Mouse (Mus musculus): ENCODE measurements at regions not wholly inside any gene's neighbourhood (a gene's known extent, or its start where the extent isn't known, plus 50 kb on each side); places are given as distances from the start of the nearest gene placed in this dataset.

GRCm38 (mm10) chr5:43049381-43050301 lies 183.3 kb upstream of the Cpeb2 start:
- Histone ChIP-seq H3K9me3 (replicated peaks) (no peaks in the 10 kb centered on the region), H3K36me3 (no peaks in the 10 kb centered on the region), H3K27me3 (replicated peaks) (no peaks in the 10 kb centered on the region), H3K9ac (no peak overlapping the region), H3K4me1 (no peaks in the 10 kb centered on the region), H3K4me3 (no peak overlapping the region), H3K27ac (no peak overlapping the region), H3K4me2 (no peak overlapping the region)
- ATAC-seq, result no peak
- WGBS (ENCODE audit: insufficient replicate concordance), result 64% methylated on average over 4 of the region's 4 CpGs

- H3K4me2 ChIP-seq, result no peak overlapping the region
These were observed 181.9 kb upstream of the Cpeb2 start for GRCm38 (mm10) chr5:43050961-43051517.

GRCm38 (mm10) chr5:43052668-43053067 lies 180.3 kb upstream of the Cpeb2 start:
- H3K36me3 ChIP-seq, result no peaks in the 10 kb centered on the region
- H3K27me3 ChIP-seq (replicated peaks), result no peaks in the 10 kb centered on the region
- no peaks in the 10 kb centered on the region for H3K9me3 ChIP-seq (replicated peaks)
- no peak overlapping the region for H3K27ac ChIP-seq
- H3K9ac ChIP-seq, result no peak overlapping the region
- ATAC-seq, result peak; percentile 40; the same call in 1 of the 2 replicates
- H3K4me2 ChIP-seq, result no peak overlapping the region
- H3K4me1 ChIP-seq, result no peaks in the 10 kb centered on the region
- no peak overlapping the region for H3K4me3 ChIP-seq
- WGBS (ENCODE audit: insufficient replicate concordance), result 36% methylated on average over 1 of the region's 1 CpGs

More at GRCm38 (mm10) chr5:43050961-43051517, 181.9 kb upstream of the Cpeb2 start:
- Histone ChIP-seq H3K4me1 (no peaks in the 10 kb centered on the region), H3K27ac (no peak overlapping the region), H3K36me3 (no peaks in the 10 kb centered on the region), H3K9ac (no peak overlapping the region), H3K4me3 (no peak overlapping the region), H3K9me3 (replicated peaks) (no peaks in the 10 kb centered on the region), H3K27me3 (replicated peaks) (no peaks in the 10 kb centered on the region)
- no peak for ATAC-seq
- 39% methylated on average over 7 of the region's 7 CpGs for WGBS (ENCODE audit: insufficient replicate concordance)

GRCm38 (mm10) chr5:43054586-43054985 lies 178.4 kb upstream of the Cpeb2 start:
- 80% methylated on average over 8 of the region's 8 CpGs for WGBS (ENCODE audit: insufficient replicate concordance)
- Histone ChIP-seq H3K9me3 (replicated peaks) (no peaks in the 10 kb centered on the region), H3K4me3 (no peak overlapping the region), H3K27me3 (replicated peaks) (no peaks in the 10 kb centered on the region), H3K36me3 (no peaks in the 10 kb centered on the region), H3K27ac (no peak overlapping the region), H3K4me2 (no peak overlapping the region), H3K4me1 (no peaks in the 10 kb centered on the region), H3K9ac (no peak overlapping the region)
- no peak for ATAC-seq

DNA sequence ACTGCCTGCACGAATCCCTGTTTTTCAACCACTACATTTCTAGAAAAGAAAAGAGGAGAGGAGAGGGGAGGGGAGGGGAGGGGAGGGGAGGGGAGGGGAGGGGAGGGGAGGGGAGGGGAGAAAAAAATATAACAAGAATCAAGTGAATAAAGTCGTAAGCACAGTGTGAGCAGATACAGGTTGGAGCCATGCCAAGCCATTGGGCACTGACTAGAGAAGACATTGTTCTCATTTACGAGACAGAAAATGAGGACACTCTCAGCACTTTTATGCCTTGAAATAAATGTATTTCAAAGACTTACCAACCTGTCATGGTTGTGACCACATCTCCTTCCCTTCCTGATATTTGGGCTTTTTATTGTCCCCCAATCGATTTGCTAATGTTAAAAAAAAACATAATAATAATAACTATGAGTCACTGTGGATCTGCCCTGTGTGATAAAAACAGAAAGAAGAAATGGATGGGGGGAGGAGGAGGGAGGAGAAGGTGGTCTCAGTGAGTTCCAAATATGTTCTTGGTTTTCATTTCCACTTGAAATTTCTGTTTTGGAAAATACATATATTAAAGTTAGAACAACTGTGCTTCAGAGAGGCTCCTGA lies 177.8 kb upstream of the Cpeb2 start:
- no peaks in the 10 kb centered on the region for H3K9me3 ChIP-seq (replicated peaks)
- H3K4me1 ChIP-seq, result no peaks in the 10 kb centered on the region
- no peak for ATAC-seq
- H3K4me3 ChIP-seq, result no peak overlapping the region
- WGBS (ENCODE audit: insufficient replicate concordance), result 72% methylated on average over 4 of the region's 4 CpGs
- H3K4me2 ChIP-seq, result no peak overlapping the region
- H3K27ac ChIP-seq, result no peak overlapping the region
- no peaks in the 10 kb centered on the region for H3K27me3 ChIP-seq (replicated peaks)
- H3K36me3 ChIP-seq, result no peaks in the 10 kb centered on the region
- H3K9ac ChIP-seq, result no peak overlapping the region

DNA sequence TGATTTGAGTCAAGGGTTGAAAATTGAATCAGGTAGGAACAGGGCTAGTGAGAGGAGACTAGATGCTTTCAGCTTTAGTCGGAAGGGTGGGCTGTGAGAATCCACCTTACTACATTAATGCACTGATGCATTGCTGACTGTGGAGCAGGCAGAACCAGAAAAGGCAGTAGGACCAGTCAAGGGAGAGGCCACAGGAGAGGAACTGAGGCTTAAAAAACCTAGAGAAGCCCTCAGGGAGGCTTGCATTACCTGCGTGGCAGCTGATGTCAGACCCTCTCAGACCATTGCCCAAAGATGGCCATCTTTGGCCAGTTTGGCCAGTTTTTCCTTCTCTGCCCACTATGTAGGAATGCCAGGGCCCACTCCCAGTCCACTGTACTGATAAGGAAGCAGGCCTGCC lies 176.5 kb upstream of the Cpeb2 start:
- no peak for ATAC-seq
- Histone ChIP-seq H3K27me3 (replicated peaks) (no peaks in the 10 kb centered on the region), H3K27ac (no peak overlapping the region), H3K36me3 (no peaks in the 10 kb centered on the region), H3K4me3 (no peak overlapping the region), H3K9me3 (replicated peaks) (no peaks in the 10 kb centered on the region), H3K9ac (no peak overlapping the region), H3K4me2 (no peak overlapping the region), H3K4me1 (no peaks in the 10 kb centered on the region)
- 60% methylated on average over 2 of the region's 2 CpGs for WGBS (ENCODE audit: insufficient replicate concordance)

GRCm38 (mm10) chr5:43061243-43061642 lies 171.7 kb upstream of the Cpeb2 start:
- H3K27me3 ChIP-seq (replicated peaks), result no peaks in the 10 kb centered on the region
- WGBS (ENCODE audit: insufficient replicate concordance), result 51% methylated on average over 2 of the region's 2 CpGs
- H3K4me2 ChIP-seq, result no peak overlapping the region
- H3K9ac ChIP-seq, result no peak overlapping the region
- no peaks in the 10 kb centered on the region for H3K36me3 ChIP-seq
- no peak for ATAC-seq
- H3K27ac ChIP-seq, result no peak overlapping the region
- no peaks in the 10 kb centered on the region for H3K9me3 ChIP-seq (replicated peaks)
- H3K4me1 ChIP-seq, result no peaks in the 10 kb centered on the region
- H3K4me3 ChIP-seq, result no peak overlapping the region

DNA sequence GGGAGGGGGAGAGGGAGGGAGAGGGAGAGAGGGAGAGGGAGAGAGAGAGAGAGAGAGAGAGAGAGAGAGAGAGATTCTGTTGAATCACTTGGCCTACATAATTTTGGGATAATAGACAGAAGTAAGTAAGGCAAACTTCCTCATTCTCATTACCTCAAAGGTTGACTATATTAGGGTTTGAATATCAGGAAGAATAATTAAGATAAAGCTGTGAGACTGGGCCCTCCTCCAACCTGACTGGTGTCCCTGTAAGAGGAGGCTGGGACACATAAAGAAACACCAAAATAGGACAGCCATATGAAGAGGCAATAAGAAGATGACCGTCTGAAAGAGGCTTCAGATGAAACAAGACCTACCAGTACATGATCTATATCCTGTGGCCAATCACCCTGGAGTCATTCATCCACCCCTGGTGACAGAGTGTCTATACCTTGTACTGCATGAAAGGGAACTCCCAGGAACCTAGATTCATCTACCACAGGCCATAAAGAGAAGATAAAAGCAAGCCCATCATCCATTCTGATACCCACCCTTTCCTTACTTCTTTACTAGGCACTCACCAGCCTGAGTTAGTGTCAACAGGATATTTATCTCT lies 171.1 kb upstream of the Cpeb2 start:
- no peak for ATAC-seq
- Histone ChIP-seq H3K9me3 (replicated peaks) (no peaks in the 10 kb centered on the region), H3K9ac (no peak overlapping the region), H3K4me2 (no peak overlapping the region), H3K4me1 (no peaks in the 10 kb centered on the region), H3K36me3 (no peaks in the 10 kb centered on the region), H3K27ac (no peak overlapping the region), H3K27me3 (replicated peaks) (no peaks in the 10 kb centered on the region), H3K4me3 (no peak overlapping the region)
- 59% methylated on average over 1 of the region's 1 CpGs for WGBS (ENCODE audit: insufficient replicate concordance)

DNA sequence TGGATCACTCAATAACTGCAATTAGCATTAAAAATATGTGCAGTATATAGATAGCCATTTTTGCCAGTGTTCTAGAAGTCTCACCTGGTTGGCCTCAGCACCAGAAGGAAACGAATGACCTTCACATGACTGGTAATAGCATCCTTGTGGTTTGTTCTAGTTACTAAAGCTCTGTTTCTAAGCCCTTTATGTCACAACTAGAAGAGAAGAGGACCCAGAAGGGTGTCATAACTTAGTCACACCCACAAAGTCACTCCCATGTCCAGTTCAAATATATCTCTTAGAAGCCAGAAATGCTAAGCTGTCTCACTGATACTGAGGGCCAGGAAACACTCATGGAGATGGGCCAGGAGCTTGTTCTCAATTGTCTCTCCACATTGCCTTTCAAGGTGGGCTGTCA lies 170.5 kb upstream of the Cpeb2 start:
- H3K9ac ChIP-seq, result no peak overlapping the region
- no peaks in the 10 kb centered on the region for H3K9me3 ChIP-seq (replicated peaks)
- H3K36me3 ChIP-seq, result no peaks in the 10 kb centered on the region
- H3K4me3 ChIP-seq, result no peak overlapping the region
- no peak overlapping the region for H3K4me2 ChIP-seq
- no peak for ATAC-seq
- WGBS (ENCODE audit: insufficient replicate concordance), result 64% methylated on average over 1 of the region's 1 CpGs
- H3K27ac ChIP-seq, result no peak overlapping the region
- H3K27me3 ChIP-seq (replicated peaks), result no peaks in the 10 kb centered on the region
- no peaks in the 10 kb centered on the region for H3K4me1 ChIP-seq

- Histone ChIP-seq H3K9me3 (replicated peaks) (no peaks in the 10 kb centered on the region), H3K9ac (no peak overlapping the region), H3K27me3 (replicated peaks) (no peaks in the 10 kb centered on the region), H3K27ac (no peak overlapping the region), H3K36me3 (no peaks in the 10 kb centered on the region), H3K4me2 (no peak overlapping the region), H3K4me3 (no peak overlapping the region), H3K4me1 (no peaks in the 10 kb centered on the region)
- WGBS (ENCODE audit: insufficient replicate concordance), result 69% methylated on average over 8 of the region's 8 CpGs
- ATAC-seq, result no peak
These were observed 169.6 kb upstream of the Cpeb2 start for GRCm38 (mm10) chr5:43063386-43063785.

- no peak for ATAC-seq
- H3K27me3 ChIP-seq (replicated peaks), result no peaks in the 10 kb centered on the region
- no peak overlapping the region for H3K4me3 ChIP-seq
- WGBS (ENCODE audit: insufficient replicate concordance), result 66% methylated on average over 3 of the region's 3 CpGs
- H3K9ac ChIP-seq, result no peak overlapping the region
- H3K9me3 ChIP-seq (replicated peaks), result no peaks in the 10 kb centered on the region
- H3K4me2 ChIP-seq, result no peak overlapping the region
- H3K4me1 ChIP-seq, result no peaks in the 10 kb centered on the region
- no peak overlapping the region for H3K27ac ChIP-seq
- H3K36me3 ChIP-seq, result no peaks in the 10 kb centered on the region
These were observed 161.4 kb upstream of the Cpeb2 start for GRCm38 (mm10) chr5:43071541-43071940.

GRCm38 (mm10) chr5:43072340-43072739 lies 160.6 kb upstream of the Cpeb2 start:
- Histone ChIP-seq H3K27me3 (replicated peaks) (no peaks in the 10 kb centered on the region), H3K27ac (no peak overlapping the region), H3K4me2 (no peak overlapping the region), H3K4me1 (no peaks in the 10 kb centered on the region), H3K9me3 (replicated peaks) (no peaks in the 10 kb centered on the region), H3K36me3 (no peaks in the 10 kb centered on the region), H3K4me3 (no peak overlapping the region), H3K9ac (no peak overlapping the region)
- 63% methylated on average over 2 of the region's 2 CpGs for WGBS (ENCODE audit: insufficient replicate concordance)
- ATAC-seq, result no peak

Data from liver, embryonic 12.5 days (tissue).